Mouse (Mus musculus) right cerebral cortex, adult 2 months (tissue): Measurements from ENCODE around the gene Phf13.

Experiments used
- DNase-seq, 2 experiments: peaks; one replicate each; pipeline ENCODE4 v3.0.0; 2021 to 2022; ENCODE audit warnings: low spot score in 2 of 2

Gene Phf13

GRCm38 (mm10) chr4:151948497-151949471, 47.3 kb downstream of the Phf13 start:
- no peak for DNase-seq

GRCm38 (mm10) chr4:151946211-151946610, 49.8 kb downstream of the Phf13 start:
- no peak for DNase-seq
